Mouse (Mus musculus): ENCODE results near the gene Kctd2. TPM values are rescaled to one million over a fixed set of nuclear protein-coding genes. Genes with fewer than 3 reads are reported as not detected.
"Not testable (repeated sequence)": the region's sequence is repeated elsewhere in the genome, so short reads cannot be mapped to it uniquely, and the experiment has no call there.

Kctd2 gene
- total RNA-seq, 2 experiments from 2014 or later: 13.4 to 14.4 TPM

- DNase-seq: no peak
Observed at GRCm38 (mm10) chr11:115439906-115440595, 20.1 kb downstream of the Kctd2 start, which contains the start of gene Trim80. Gene Trim80, plus strand, starts transcription at chr11:115440545.

GRCm38 (mm10) chr11:115441417-115441816 is 21.5 kb downstream of the Kctd2 start:
- no peak for DNase-seq

- no peak for DNase-seq
Observed at GRCm38 (mm10) chr11:115446906-115447305, 27.0 kb downstream of the Kctd2 start.

GRCm38 (mm10) chr11:115447321-115447885 is 27.5 kb downstream of the Kctd2 start:
- DNase-seq: no peak

- DNase-seq: no peak
Observed at GRCm38 (mm10) chr11:115448075-115448474, 28.1 kb downstream of the Kctd2 start.

GRCm38 (mm10) chr11:115448998-115449397 is 29.1 kb downstream of the Kctd2 start:
- DNase-seq: no peak

GRCm38 (mm10) chr11:115450176-115450575 is 30.2 kb downstream of the Kctd2 start:
- no peak for DNase-seq

- no peak for DNase-seq
Observed at GRCm38 (mm10) chr11:115451781-115452241, 31.9 kb downstream of the Kctd2 start.

GRCm38 (mm10) chr11:115452281-115452860 is 32.4 kb downstream of the Kctd2 start:
- no peak for DNase-seq

- DNase-seq: no peak
Observed at GRCm38 (mm10) chr11:115453306-115453705, 33.4 kb downstream of the Kctd2 start.

GRCm38 (mm10) chr11:115454822-115455221 is 34.9 kb downstream of the Kctd2 start:
- DNase-seq: not testable (repeated sequence)

- no peak for DNase-seq
Observed at GRCm38 (mm10) chr11:115455619-115456018, 35.7 kb downstream of the Kctd2 start.

- DNase-seq: no peak
Observed at GRCm38 (mm10) chr11:115456182-115456581, 36.3 kb downstream of the Kctd2 start.

GRCm38 (mm10) chr11:115457405-115457804 is 37.5 kb downstream of the Kctd2 start:
- no peak for DNase-seq

- DNase-seq: no peak
Observed at GRCm38 (mm10) chr11:115460976-115461375, 41.0 kb downstream of the Kctd2 start.

- DNase-seq: no peak
Observed at GRCm38 (mm10) chr11:115461846-115462242, 41.9 kb downstream of the Kctd2 start.

- DNase-seq: no peak
Observed at GRCm38 (mm10) chr11:115462243-115462891, 42.4 kb downstream of the Kctd2 start, which contains the start of gene Slc16a5. Gene Slc16a5, plus strand, starts transcription at chr11:115462474.

GRCm38 (mm10) chr11:115463397-115463796 is 43.5 kb downstream of the Kctd2 start:
- no peak for DNase-seq

GRCm38 (mm10) chr11:115464851-115465250 is 44.9 kb downstream of the Kctd2 start:
- no peak for DNase-seq

GRCm38 (mm10) chr11:115467217-115467618 is 47.3 kb downstream of the Kctd2 start:
- no peak for DNase-seq

- DNase-seq: no peak
Observed at GRCm38 (mm10) chr11:115472183-115472582, 52.3 kb downstream of the Kctd2 start.

GRCm38 (mm10) chr11:115473626-115474275 is 53.8 kb downstream of the Kctd2 start:
- DNase-seq: peak; percentile 80

Measured in gastrocnemius, postnatal 25 days (tissue).